Mouse (Mus musculus) urinary bladder, adult 2 months (tissue): ENCODE data around the gene Fam129c. TPM values are rescaled to one million over a fixed set of nuclear protein-coding genes. Genes with fewer than 3 reads are reported as not detected.

Source experiments
- DNase-seq: peaks from one replicate; pipeline ENCODE4 v3.0.0; 2022; ENCODE audit warnings: low spot score
- polyA plus RNA-seq: library from polyadenylated mRNA; depleted of rRNA; stranded (reverse); fragments of >200 nt; gene quantifications from 2 replicates; pipeline ENCODE4 v1.2.3, GENCODE M21; 2012; rRNA removed

Gene Fam129c
- 3.1 and 3.7 TPM in 2 replicates for polyA plus RNA-seq

- DNase-seq: no peak
These were observed at the start of gene Fam129c for GRCm38 (mm10) chr8:71597451-71597850. Fam129c (plus strand) TSS chr8:71597648.

DNA sequence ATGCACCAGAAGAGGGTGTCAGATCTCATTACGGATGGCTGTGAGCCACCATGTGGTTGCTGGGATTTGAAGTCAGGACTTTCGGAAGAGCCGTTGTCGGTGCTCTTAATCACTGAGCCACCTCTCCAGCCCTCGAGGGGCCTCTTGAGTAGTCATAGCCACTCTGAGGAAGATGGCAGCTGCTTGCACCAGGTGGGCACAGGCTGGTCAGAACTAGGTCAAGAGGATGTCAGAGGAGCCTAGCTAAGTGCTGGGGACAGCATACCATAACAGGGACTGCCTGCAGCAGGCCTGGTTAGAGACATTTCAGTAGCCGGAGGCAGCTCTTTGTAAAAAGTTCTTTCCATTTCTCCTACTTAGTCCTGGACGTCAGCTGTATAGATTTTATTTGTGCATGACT lies 46.7 kb upstream of the Fam129c start:
- DNase-seq: no peak

- no peak for DNase-seq
These were observed 44.7 kb upstream of the Fam129c start for GRCm38 (mm10) chr8:71552770-71553169.

DNA sequence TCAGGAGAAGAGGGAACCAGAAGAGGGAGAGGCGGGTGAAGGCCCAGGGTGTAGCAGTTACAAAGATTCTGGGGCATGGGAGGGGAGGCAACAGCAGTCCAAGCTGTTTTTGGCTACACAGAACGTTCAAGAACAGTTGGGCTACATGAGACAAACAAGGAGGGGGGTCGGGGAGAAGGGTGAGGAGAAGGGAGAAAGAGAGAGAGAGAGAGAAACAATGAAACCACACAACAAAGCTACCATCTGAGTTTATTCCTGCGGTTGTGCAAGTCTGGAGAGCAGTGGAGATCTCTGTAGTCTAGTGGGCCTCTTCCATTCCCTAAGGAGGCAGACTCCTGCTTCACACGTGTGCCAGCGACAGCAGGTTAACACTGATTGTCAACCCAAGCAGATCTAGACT lies 43.4 kb upstream of the Fam129c start:
- DNase-seq: no peak

DNA sequence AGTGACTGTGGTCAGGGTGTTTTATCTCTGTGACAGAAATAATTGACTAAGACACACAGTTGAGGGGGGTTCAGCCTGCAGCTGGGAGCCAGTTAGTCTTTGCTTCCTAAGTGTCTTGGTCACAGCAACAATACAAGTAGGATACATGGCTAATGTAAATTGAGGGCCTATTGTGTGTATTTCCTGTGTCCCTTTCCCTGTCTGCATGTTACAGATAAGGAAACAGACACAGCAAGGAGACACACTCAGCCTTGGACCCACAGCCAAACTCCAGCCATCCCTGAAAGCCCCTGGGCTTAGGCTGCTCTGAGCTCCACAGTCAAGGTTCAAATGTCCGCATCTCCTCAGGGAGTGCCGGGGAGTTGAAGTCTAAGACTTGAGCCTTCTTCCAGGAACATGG lies 42.8 kb upstream of the Fam129c start:
- no peak for DNase-seq

DNA sequence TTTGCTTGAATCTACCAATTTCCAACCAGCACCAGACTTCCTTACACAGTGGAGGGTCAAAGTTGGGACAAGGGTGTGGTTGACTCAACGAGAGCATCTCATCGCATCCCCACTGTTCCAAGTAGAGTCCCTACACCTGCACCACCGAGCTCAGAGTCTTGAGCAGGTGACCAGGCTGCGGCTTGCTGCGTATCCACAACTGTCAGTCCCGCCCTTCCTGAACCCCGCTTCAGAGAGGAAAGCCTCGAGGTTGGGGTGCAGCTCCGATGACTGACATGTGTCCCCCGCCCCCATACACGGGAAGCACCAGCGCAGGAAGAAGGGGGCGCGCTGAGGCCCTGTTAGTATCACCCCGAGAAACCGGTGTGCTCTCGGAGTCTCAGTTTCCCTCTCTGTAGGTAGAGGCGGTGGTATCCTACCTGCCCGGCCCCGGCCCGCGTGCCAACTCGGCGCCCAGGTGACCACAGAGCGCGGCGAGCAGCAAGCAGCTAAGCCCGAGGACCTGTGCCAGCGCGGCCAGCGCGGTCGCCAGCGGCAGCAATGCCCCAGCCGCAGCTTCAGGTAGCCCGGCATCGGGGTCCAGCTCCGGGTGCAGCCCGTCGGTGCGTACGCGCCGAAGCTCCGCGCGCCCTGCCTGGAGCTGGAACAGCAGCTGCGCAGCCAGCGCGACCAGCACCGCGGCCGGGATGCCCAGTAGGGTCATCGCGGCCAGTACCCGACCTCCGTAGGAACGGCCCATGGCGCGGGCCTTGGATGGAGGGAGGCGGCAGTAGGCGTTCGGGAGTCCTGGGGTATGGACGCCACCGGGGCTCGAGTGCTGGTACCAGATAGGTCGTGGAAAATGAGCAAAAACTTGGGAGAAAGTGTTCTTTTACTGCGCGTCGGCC lies 39.1 kb upstream of the Fam129c start, which contains the start of gene Tmem221:
Tmem221 (minus strand) TSS at position 801 of the 887 bp plus-strand sequence.
- no peak for DNase-seq

DNA sequence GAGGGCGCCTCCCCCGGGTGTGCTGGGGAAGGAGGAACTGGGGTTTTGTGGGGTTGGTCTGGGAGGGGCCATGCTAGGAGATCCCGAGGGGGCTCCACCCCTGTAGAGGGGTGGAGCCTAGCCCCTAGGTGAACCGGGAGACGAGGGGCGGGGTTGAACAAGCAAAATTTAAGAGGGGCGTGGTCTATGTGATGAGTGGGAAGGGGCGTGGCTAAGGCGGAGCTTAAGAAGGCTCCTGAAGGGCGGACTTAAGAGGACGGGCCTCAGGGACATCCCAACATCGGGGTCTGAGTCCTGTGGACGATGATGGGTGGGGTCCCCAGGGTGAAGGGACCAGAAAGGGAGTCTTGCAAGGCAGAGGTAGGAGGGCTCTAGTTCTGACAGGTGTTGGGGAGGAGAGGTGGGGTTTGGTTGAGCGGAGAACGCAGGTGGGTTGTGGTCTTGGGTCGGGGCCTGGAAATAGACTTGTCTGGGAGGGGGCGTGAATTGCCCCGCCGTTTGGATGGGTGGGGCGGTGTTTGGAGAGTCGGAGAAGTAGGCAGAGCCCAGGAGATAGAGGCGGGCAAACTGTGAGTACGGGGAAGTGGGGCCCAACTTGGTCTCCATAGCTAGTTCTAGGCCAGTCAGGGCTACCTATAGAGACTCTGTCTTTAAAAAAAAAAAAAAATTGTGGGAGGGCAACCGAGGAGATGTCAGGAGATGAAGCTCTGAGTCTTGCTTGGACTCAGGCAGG lies 38.3 kb upstream of the Fam129c start:
- DNase-seq: no peak

DNA sequence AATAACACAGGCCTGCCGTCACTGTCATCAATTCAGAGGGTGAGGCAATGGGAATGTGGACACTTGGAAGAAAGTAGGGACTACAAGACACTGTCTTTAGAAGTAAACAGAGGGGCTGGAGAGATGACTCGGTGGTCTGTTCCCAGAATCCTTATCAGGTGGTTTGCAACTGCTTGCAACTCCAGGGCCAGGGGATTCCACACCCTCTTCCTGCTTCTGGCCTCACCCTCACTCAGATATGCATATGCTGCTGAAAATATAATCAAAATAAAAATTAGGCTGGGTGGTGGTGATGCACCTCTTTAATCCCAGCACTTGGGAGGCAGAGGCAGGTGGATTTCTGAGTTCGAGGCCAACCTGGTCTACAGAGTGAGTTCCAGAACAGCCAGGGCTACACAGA lies 37.4 kb upstream of the Fam129c start:
- no peak for DNase-seq

- no peak for DNase-seq
These were observed 36.7 kb upstream of the Fam129c start for GRCm38 (mm10) chr8:71560765-71561164.

- DNase-seq: no peak
These were observed 36.0 kb upstream of the Fam129c start for GRCm38 (mm10) chr8:71561401-71561800.

DNA sequence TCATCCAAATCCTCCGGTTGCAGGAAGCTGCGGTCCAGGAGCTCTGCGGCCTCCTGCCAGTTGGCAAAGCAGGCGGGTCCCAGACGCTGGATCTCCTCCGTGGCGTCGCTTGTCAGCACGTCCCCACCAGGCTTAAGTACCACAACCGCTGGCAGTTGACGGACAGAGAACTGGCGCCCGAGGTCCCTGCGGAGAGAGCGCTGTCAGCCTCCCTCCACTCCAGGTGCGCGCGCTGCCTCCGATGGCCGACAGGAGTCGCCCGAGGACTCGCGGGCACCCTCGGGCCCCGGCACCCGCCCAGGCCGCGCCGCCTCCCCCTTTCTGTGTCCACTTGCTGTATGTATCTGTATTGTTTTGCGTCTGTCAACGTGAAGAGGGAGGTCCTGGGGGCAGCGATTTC lies 34.7 kb upstream of the Fam129c start:
- peak; percentile 75 for DNase-seq

- no peak for DNase-seq
These were observed 33.5 kb upstream of the Fam129c start for GRCm38 (mm10) chr8:71563992-71564391.

DNA sequence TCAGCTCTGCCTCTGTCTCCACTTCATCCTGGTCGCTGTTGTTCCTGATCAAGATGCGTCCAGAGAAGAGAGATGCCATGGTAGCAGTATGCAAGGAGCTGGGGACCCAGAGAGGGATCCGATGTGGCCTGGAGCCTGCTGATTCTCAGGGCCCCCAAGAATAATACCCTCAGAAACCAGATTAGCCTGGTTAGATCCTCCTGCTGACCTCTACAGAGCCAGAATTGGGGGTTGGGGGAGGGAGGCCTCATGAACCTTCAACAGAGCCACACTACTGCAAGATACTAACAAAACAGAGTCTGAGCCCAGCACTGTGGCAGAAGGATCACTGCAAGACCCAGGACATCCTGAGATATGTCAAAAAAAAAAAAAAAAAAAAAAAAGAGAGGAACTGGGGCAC lies 30.9 kb upstream of the Fam129c start, which contains the start of gene Nxnl1:
Nxnl1 (minus strand) TSS at position 101 of the 400 bp plus-strand sequence.
- no peak for DNase-seq

- no peak for DNase-seq
These were observed 29.9 kb upstream of the Fam129c start for GRCm38 (mm10) chr8:71567587-71567986.

- no peak for DNase-seq
These were observed 29.0 kb upstream of the Fam129c start, which contains the start of gene Slc27a1 for GRCm38 (mm10) chr8:71568387-71568937. Slc27a1 (plus strand) TSS chr8:71568882.

DNA sequence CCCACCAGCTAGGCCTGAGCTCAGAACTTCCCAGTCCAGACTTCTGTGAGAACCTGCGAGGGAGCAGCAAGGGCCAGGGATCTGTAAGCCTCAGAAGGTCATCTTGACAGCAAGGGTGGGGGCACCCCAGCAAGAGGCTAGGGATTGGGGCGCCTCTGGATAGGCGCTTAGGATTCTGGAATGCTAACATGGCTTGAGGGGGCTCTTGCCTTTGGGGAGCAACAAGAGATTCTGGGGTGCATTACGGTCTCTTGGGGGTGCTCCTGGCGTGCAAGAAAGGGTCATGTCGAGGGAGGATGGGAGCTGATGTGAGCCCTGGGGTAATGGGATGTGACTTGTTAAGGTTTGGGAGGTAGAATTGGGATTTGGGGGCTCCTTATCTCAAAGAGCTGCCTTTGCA lies 28.5 kb upstream of the Fam129c start:
- no peak for DNase-seq

DNA sequence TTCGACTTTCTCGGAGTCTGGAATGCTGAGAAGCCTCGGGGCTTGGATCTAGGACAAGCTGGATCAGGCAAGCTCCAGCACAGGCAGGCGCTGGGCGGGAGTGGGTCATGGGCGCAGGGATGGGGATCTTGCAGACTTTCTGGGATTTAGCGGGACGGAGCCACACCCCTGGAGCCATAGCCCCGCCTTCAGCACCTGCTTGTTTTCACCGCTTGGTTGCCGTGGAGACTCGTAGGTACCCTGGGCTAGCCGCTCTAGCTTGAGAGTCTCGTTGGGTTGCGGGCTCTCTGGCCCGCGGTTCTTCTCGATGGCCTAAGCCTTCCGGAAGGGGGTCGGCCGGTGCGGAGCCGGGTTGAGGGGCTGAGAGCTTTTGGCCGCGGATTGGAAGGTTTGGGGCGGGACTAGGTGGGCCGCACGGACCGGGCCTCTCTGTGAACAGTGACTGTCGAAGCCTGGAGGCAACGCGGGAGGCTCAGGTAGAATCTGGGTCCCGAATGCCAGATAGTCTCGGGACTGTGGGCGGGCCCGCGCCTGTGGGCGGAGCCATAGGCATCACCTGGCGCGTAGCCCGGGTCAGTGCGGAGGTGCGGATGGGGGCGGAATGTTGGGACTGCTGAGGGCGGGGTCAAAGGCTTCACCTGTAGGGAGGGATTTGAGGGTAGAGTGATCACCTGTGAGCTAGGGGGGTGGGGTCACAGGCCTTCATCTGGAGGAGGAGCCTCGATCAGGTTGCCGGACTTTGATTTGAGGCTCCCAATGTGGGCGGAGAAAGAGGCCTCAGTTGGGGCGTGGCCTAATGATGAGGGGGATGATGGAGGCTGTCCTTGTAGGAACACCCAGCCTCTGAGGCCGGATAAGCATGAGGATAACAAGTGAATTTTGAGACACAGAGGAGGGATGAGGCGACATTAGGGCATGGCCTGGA lies 27.8 kb upstream of the Fam129c start:
- DNase-seq: peak; percentile 86

DNA sequence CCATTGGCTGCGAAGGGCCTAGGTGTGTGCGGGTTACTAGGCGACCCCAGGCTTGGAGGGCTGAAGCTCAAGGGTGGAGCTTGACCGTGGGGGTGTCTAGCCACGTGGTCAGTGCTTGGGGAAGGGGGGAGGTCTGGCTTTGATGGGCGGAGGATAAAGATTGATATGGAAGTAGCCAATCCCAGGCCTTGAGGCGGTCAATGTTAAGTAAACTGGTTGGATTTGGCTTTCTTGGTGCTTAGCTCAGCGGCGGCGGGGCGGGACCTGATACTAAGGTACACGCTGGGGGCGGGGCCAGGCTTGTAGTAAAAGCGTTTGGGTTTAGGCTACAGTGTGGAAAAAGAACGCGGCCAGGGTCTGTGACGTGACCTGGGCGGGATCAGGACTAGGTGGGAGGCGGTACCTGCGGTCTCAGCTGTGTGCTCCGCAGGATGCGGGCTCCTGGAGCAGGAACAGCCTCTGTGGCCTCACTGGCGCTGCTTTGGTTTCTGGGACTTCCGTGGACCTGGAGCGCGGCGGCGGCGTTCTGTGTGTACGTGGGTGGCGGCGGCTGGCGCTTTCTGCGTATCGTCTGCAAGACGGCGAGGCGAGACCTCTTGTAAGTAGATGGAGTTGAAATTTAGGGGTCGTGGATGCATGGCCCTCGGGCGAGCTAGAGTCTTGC lies 27.0 kb upstream of the Fam129c start:
- DNase-seq: peak; percentile 83

DNA sequence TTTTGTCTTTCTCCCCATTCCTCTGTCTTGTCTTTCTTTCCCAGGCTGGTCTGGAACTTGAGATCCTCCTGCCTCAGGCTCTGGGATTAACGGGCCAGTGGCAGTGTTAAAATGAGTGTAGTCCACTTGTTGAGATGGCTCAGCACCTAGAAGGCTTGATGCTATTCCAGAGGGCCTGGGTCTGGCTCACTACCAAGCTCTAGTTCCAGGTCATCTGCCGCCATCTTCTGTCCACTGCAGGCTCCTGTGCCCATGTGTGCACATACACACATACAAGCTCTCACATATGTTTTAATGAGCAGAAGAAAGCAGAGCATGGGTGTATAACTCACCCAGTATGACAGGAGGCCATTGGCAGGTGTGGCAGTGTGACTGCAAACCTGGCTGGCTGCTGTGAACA lies 25.4 kb upstream of the Fam129c start:
- no peak for DNase-seq

GRCm38 (mm10) chr8:71572847-71573633 lies 24.4 kb upstream of the Fam129c start:
- no peak for DNase-seq
